Mouse (Mus musculus): ENCODE results near the gene Gm36028.

The Gm36028 gene

DNA sequence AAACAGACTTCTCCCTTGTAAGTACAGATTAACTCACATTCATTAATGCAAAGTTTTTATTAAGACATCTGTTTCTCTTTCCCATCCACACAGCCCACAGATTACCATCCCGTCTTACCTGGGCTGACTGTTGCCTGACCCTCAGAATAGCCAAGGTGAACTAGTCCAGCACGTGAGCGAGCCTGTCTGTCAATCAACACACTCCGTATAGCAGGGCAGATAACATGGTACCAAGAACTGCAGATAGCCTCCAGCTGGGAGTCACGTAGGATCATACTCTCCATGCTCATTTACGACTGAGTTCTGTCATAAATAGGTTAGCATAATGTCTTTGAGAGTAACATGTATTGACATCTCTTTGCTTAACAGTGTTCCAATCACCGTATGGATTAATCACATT, at the start of gene Gm36028:
Gene Gm36028, minus strand, starts transcription at position 118 of the 400 bp plus-strand sequence.
- DNase-seq (ENCODE audit: low spot score) = no peak

DNA sequence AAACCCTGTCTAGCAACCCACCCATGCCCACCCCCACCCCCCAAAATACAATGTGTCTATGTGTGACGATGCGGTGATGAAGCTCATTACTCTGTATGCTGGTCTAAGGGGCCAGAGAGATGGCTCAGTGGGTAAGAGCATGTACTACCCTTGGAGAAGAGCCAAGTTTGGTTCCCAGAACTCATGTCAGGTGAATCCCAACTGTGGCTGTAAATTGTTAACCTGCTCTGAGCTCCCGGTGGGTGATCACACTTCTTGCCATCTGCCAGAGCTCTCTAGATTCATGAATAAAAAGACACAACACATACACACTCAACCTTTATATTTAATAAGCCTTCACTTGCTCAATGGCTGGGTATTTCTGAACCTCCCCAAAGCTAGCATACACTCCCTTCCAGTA, 45.5 kb upstream of the Gm36028 start:
- no peak for DNase-seq (ENCODE audit: low spot score)

DNA sequence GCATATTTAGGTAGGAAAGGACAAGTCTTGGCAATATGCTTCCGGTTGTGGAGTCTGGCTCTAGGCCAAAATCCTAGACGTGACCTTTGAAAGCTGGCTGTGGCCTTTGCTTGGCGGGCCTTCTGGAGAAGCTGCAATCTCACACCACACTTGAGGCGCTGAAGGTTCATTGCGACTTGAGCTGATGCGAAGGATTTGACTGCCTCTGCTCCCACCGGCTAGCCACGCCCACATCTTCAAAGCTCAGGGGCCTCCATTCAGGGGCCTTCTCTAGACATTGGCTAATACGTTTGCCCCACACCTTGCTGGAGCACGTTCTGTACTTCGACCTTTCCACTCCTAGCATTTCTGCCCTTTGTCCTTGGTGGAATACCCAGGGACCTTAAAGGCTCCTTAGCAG, 40.4 kb upstream of the Gm36028 start:
- DNase-seq (ENCODE audit: low spot score) = no peak

DNA sequence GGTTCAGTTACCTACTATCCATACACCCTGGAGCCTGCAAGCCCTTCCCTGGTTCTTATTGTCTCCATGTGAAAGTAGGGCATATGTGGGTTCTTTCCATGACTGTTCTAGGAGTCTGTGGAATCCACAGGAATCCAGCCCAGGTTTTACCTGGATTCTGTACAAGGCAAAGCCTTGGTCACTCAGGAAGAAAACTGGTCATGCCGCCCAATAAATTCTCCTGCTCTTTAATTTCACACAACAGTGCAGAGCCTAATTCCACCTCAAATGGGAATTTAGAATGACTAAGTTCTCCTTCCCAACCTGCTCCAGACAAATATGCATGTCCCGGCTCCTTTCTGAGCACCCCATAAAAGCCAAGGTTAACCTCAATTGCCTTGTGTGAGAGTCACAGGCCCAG, 38.4 kb upstream of the Gm36028 start:
- DNase-seq (ENCODE audit: low spot score) = no peak

GRCm38 (mm10) chr16:37898790-37899189, 37.8 kb upstream of the Gm36028 start:
- DNase-seq (ENCODE audit: low spot score) = no peak

GRCm38 (mm10) chr16:37893942-37894341, 33.0 kb upstream of the Gm36028 start:
- DNase-seq (ENCODE audit: low spot score) = no peak

DNA sequence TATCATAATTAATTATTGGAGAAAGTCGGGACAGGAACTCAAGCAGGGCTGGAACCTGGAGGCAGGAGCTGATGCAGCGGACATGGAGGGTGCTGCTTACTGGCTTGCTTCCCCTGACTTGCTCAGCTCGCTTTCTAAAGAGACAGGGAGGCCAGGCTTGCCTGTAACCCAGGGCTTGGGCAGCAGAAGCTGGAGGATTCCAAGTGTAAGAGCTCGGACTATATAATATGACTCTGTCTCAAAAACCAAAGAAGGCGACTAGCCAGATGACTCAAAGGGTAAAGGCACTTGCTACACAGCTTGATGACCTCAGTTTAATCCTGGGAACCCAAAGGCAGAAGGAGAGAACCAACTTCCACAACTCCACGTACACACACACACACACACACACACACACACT, 32.4 kb upstream of the Gm36028 start:
- DNase-seq (ENCODE audit: low spot score) = no peak

- no peak for DNase-seq (ENCODE audit: low spot score)
Observed at GRCm38 (mm10) chr16:37892667-37893066, 31.7 kb upstream of the Gm36028 start.

DNA sequence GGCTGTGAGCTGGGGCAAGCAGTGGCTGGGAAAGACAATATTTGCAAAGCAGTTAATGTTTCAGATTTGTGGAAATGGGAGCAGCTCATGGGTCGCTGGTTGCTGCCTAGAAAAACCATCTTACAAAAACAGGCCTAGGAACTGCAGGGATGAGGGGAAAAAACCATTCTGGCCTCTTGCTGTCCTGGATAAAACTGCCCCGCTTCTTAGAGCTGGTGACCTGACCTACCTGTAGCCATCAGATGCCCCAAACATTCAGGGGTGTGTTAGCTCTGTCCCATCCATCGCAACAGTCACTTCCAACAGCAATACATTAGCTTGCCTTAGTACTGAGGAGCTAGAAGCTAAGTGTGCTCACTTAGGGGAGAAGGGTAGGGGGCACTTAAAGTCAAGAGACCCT, 28.0 kb upstream of the Gm36028 start:
- DNase-seq (ENCODE audit: low spot score) = no peak

DNA sequence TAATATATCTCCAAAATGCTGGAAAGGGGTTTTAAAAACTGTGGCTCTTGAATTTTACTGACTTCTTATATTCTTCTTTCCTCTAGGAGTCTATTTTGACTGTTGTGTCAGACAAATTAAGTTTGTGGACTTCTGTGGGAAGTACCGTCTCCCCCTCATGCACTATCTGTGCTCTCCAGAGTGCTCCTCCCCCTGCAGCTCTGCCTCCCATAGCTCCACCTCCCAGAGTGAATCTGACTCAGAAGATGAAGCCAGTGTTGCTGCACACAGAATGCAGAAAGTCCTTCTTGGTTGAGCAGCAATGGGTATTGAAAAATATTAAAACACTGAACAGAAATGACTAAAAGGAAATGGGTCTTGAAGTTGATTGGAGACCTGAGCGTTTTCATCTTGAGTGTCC, 20.2 kb upstream of the Gm36028 start:
- no peak for DNase-seq (ENCODE audit: low spot score)

- DNase-seq (ENCODE audit: low spot score) = no peak
Observed at GRCm38 (mm10) chr16:37879750-37880419, 18.9 kb upstream of the Gm36028 start.

DNA sequence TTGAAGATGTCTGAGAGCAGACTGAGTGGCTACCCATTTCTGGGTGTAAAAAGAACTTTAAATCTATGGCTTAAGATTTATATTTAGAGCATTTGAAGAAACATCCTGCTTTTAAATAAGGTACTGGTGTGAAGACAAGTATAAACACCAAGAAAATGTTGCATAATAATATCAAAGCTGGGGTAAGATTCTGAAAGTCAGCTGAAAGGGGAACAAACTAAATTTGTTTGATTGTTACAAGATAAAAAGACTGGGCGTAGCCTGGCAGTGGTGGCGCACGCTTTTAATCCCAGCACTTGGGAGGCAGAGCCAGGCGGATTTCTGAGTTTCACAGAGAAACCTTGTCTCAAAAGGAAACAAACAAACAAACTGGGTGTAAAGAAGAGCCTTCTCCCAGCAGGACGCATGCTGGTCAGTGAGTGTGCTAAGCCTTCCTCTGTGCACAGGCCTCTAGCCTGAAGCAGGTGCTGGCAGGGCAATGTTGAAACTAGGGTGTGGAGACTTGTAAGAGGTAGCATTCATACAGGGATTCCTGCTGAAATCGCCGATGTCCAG, 18.1 kb upstream of the Gm36028 start:
- no peak for DNase-seq (ENCODE audit: low spot score)

- DNase-seq (ENCODE audit: low spot score) = no peak
Observed at GRCm38 (mm10) chr16:37877406-37877805, 16.5 kb upstream of the Gm36028 start.

GRCm38 (mm10) chr16:37874501-37875235, 13.7 kb upstream of the Gm36028 start:
- no peak for DNase-seq (ENCODE audit: low spot score)

- DNase-seq (ENCODE audit: low spot score) = no peak
Observed at GRCm38 (mm10) chr16:37871112-37871715, 10.3 kb upstream of the Gm36028 start.

DNA sequence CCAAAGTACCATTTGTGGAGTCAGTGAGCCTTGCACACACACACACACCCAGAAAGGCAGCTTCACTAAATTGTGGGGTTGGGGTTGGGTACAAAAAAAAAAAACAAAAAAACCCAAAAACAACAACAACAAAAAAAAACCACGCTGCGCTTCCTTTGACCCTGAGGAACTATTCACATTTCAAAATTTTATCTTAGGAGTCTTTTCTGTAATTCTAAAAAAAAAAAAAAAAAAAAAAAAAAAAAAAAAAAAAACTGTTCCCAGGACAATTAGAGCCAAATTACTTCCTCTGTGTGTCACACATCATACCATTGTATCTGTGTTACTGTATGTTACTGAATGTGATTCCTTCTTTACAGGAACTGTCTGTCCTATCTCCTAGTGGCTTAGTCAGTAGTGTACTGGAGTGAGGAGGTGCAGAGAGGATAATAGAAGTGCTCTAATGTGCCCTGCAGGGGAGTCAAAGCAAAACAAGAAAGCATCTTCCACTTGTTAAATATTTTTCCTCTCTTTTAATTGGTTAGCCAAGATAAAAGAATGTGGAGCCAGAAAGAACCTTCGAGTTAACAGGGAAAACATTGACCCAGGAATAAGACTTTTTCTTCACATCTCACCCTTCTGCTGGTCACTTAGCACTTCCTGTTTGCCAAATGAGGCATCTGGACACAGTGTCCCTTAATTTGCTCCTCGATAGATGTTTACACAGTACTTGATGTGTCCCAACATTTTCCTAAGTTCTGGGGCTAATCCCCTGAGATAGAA, 8.7 kb upstream of the Gm36028 start:
- DNase-seq (ENCODE audit: low spot score) = no peak

DNA sequence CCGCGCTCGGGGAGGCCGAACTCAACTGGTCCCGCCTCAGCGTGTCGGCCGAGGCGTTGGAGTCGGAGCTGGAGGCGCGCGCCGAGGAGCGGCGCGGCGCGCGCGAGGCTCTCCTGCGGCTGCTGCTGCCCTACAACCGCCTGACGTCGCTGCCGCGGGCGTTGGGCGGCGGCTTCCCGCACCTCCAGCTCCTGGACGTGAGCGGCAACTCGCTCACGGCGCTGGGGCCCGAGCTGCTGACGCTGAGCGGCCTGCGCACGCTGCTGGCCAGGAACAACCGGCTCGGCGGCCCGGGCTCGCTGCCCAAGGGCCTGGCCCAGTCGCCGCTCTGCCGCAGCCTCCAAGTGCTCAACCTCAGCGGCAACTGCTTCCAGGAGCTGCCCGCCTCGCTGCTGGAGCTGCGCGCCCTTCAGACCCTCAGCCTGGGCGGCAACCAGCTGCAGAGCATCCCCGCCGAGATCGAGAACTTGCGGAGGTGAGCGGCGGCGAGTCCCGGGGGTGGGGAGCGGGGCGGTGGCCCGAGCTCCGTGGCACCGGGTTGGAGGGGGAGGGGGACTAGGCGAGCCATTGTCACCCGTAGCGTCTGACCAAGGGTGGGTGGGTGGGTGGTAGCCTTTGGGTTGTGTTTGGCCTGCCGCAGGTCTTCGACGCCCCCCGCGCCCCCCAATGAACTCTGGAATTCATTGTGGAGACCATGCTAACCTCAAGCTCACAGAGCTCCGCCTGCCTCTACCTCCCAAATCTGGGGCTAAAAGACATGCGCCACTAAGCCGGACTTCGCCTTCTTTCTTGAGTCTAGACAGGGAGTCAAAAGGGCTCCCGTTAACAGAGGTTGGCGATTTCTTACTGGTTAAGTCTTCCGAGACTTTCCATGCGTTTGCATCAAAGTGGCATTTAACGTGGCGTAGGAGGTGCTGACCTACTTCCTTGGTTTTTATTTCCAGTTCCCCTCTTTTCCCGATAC, 7.8 kb upstream of the Gm36028 start:
- peak; percentile 52 for DNase-seq (ENCODE audit: low spot score)

- peak; percentile 78 for DNase-seq (ENCODE audit: low spot score)
Observed at GRCm38 (mm10) chr16:37867791-37868505, 7.0 kb upstream of the Gm36028 start, which contains the start of gene Lrrc58. Gene Lrrc58 (plus strand): TSS chr16:37868389.

- DNase-seq (ENCODE audit: low spot score) = no peak
Observed at GRCm38 (mm10) chr16:37865841-37866240, 4.9 kb upstream of the Gm36028 start.

DNA sequence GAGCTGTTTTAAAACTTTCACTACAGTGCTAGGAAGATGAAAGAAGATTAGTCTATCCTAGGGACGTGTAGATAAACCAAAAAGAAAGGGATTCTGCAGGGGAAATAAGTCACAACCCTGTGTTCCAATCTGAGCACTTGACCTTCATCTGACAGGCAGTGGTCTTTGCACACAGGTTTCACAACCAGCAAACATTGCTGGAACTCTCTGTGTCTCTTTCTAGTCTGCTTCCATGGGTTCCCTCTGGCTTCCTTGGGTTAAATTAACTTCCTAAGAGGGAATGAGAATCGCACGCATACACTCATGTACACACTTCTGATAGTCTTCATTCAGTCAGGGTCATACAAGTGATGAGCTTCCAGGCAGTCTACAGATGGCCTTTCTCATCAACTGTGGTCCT, 2.9 kb upstream of the Gm36028 start:
- DNase-seq (ENCODE audit: low spot score) = no peak

Measured in ovary, postnatal 10 days (tissue).